Comparison of ENCODE assay signal across 12 mouse cellular contexts in genomic region chr11:22499886-22500285, GRCm38 (mm10).
"Had no signal": no experiment of that assay in that cellular context is flagged by ENCODE, and none has a peak within 500 bp of the region (broad histone marks: within the 10 kb centered on the region; RNA-seq: fewer than 3 reads in every experiment).

No protein-coding gene starts in this region.

- H3K4me3 ChIP-seq: layer of hippocampus, adult 2 months; limb, embryonic 12.5 days; midbrain, embryonic 15.5 days had no signal

- DNase-seq: kidney, adult 18-20 months; kidney, postnatal 10 days; kidney, postnatal 4 days; liver; lung, adult 2 months; lung, postnatal 36 days; thymus, postnatal 36 days had no signal

- H3K9me3 ChIP-seq: limb, embryonic 12.5 days; midbrain, embryonic 15.5 days had no signal

- H3K27me3 ChIP-seq: limb, embryonic 12.5 days; midbrain, embryonic 15.5 days had no signal

- H3K36me3 ChIP-seq: limb, embryonic 12.5 days; midbrain, embryonic 15.5 days had no signal

- H3K9ac ChIP-seq: limb, embryonic 12.5 days; liver, embryonic 14.5 days; midbrain, embryonic 15.5 days had no signal

- ATAC-seq: lung, postnatal 0 days had no signal

- H3K27ac ChIP-seq: layer of hippocampus, adult 2 months; limb, embryonic 12.5 days; liver, embryonic 14.5 days; midbrain, embryonic 15.5 days had no signal

- H3K4me2 ChIP-seq: limb, embryonic 12.5 days; midbrain, embryonic 15.5 days had no signal

- H3K4me1 ChIP-seq: limb, embryonic 12.5 days had no signal
